Mouse (Mus musculus) MEL (cell line): Measurements from ENCODE around the gene Mmd. TPM values are rescaled to one million over a fixed set of nuclear protein-coding genes. Genes with fewer than 3 reads are reported as not detected.

Experiments used
- DNase-seq: peaks from one replicate; pipeline ENCODE4 v3.0.0; 2011; ENCODE audit warnings: low read depth, low spot score
- H3K27ac ChIP-seq: 2 replicates; pipeline ENCODE4 v1.5.1; 2012; ENCODE audit warnings: low read depth, mild to moderate bottlenecking, control low read depth, low read length, moderate library complexity; ENCODE audit not compliant: control insufficient read depth
- H3K27me3 ChIP-seq, 2 experiments: fragments of 150-350 bp in 1 of 2; sonication (generic) in 1 of 2; 2 replicates each; pipeline ENCODE4 v1.6.1; 2012; ENCODE audit warnings: low read length in 2 of 2, mild to moderate bottlenecking in 2 of 2, improper control_type of control experiment in 1 of 2, moderate library complexity in 1 of 2; ENCODE audit not compliant: insufficient read depth in 2 of 2, control insufficient read depth in 1 of 2
- H3K36me3 ChIP-seq, 2 experiments: 2 replicates each; pipeline ENCODE4 v1.6.1; 2012 to 2014; ENCODE audit warnings: low read length in 2 of 2, improper control_type of control experiment in 1 of 2, inconsistent platforms in 1 of 2, mild to moderate bottlenecking in 1 of 2; ENCODE audit not compliant: insufficient read depth in 2 of 2, control insufficient read depth in 1 of 2
- H3K4me1 ChIP-seq, 2 experiments: fragments of 150-350 bp in 1 of 2; sonication (generic) in 1 of 2; 2 replicates each; pipeline ENCODE4 v1.6.1; 2012; ENCODE audit warnings: low read length in 2 of 2, improper control_type of control experiment in 1 of 2, mild to moderate bottlenecking in 1 of 2; ENCODE audit not compliant: insufficient read depth in 2 of 2, control insufficient read depth in 1 of 2
- H3K4me3 ChIP-seq, 2 experiments: fragments of 150-350 bp in 1 of 2; sonication (generic) in 1 of 2; 2 replicates each; pipeline ENCODE4 v1.5.1; 2012; ENCODE audit warnings: low read depth in 2 of 2, low read length in 2 of 2, mild to moderate bottlenecking in 2 of 2, moderate library complexity in 2 of 2, control low read depth in 1 of 2, improper control_type of control experiment in 1 of 2; ENCODE audit not compliant: control insufficient read depth in 1 of 2, insufficient read depth in 1 of 2
- H3K79me2 ChIP-seq: 2 replicates; pipeline ENCODE4 v1.6.1; 2012; ENCODE audit warnings: mild to moderate bottlenecking, low read length, moderate library complexity; ENCODE audit not compliant: control insufficient read depth, poor library complexity, insufficient read depth
- H3K9ac ChIP-seq: 2 replicates; pipeline ENCODE4 v1.6.1; 2012; ENCODE audit warnings: low read depth, mild to moderate bottlenecking, control low read depth, low read length, moderate library complexity; ENCODE audit not compliant: control insufficient read depth, poor library complexity, severe bottlenecking
- H3K9me3 ChIP-seq: fragments of 150-350 bp; sonication (generic); replicated peaks from 2 replicates; pipeline ENCODE4 v1.6.1; 2012; ENCODE audit warnings: mild to moderate bottlenecking, low read length, improper control_type of control experiment, moderate library complexity; ENCODE audit not compliant: insufficient read depth
- BHLHE40 ChIP-seq: IDR thresholded peaks from 2 replicates; pipeline ENCODE4 v1.6.1; 2012; ENCODE audit warnings: low read depth, mild to moderate bottlenecking, inconsistent platforms, low read length, improper control_type of control experiment, borderline replicate concordance
- CHD1 ChIP-seq: IDR thresholded peaks from 2 replicates; pipeline ENCODE4 v1.6.1; 2012; ENCODE audit warnings: low read depth, mild to moderate bottlenecking, inconsistent platforms, low read length, improper control_type of control experiment
- CHD2 ChIP-seq: IDR thresholded peaks from 2 replicates; pipeline ENCODE4 v1.6.1; 2011; ENCODE audit warnings: low read length, improper control_type of control experiment
- CTCF ChIP-seq, 3 experiments: IDR thresholded peaks in 2 of 3; conservative IDR thresholded peaks in 1 of 3; 2 replicates each; pipeline ENCODE4 v1.5.1; 2011 to 2012; ENCODE audit warnings: low read length in 3 of 3, low read depth in 2 of 3, mild to moderate bottlenecking in 2 of 3, improper control_type of control experiment in 1 of 3, inconsistent platforms in 1 of 3, mixed read lengths in 1 of 3, moderate library complexity in 1 of 3; ENCODE audit not compliant: control insufficient read depth in 1 of 3, insufficient read depth in 1 of 3, poor library complexity in 1 of 3, severe bottlenecking in 1 of 3
- E2F4 ChIP-seq: IDR thresholded peaks from 2 replicates; pipeline ENCODE4 v1.6.1; 2011; ENCODE audit warnings: low read depth, low read length, improper control_type of control experiment, borderline replicate concordance
- ETS1 ChIP-seq: IDR thresholded peaks from 2 replicates; pipeline ENCODE4 v1.6.1; 2012; ENCODE audit warnings: low read depth, mild to moderate bottlenecking, inconsistent platforms, low read length, improper control_type of control experiment, moderate library complexity
- GABPA ChIP-seq: IDR thresholded peaks from 2 replicates; pipeline ENCODE4 v1.6.1; 2012; ENCODE audit warnings: low read depth, mild to moderate bottlenecking, inconsistent platforms, low read length, improper control_type of control experiment, moderate library complexity
- GATA1 ChIP-seq: IDR thresholded peaks from 2 replicates; pipeline ENCODE4 v1.6.1; 2011; ENCODE audit warnings: low read depth, low read length, improper control_type of control experiment
- HCFC1 ChIP-seq: IDR thresholded peaks from 2 replicates; pipeline ENCODE4 v1.6.1; 2012; ENCODE audit warnings: low read depth, mild to moderate bottlenecking, inconsistent platforms, low read length, improper control_type of control experiment, moderate library complexity
- JUND ChIP-seq: IDR thresholded peaks from 2 replicates; pipeline ENCODE4 v1.6.1; 2011; ENCODE audit warnings: low read depth, mild to moderate bottlenecking, improper control_type of control experiment, low read length
- KAT2A ChIP-seq: conservative IDR thresholded peaks from 2 replicates; pipeline ENCODE4 v1.6.1; 2012; ENCODE audit warnings: low read depth, low read length, improper control_type of control experiment, inconsistent platforms
- MAFK ChIP-seq: IDR thresholded peaks from 2 replicates; pipeline ENCODE4 v1.6.1; 2011; ENCODE audit warnings: low read depth, mild to moderate bottlenecking, low read length, improper control_type of control experiment, borderline replicate concordance
- MAZ ChIP-seq: IDR thresholded peaks from 2 replicates; pipeline ENCODE4 v1.6.1; 2012; ENCODE audit warnings: low read depth, mild to moderate bottlenecking, inconsistent platforms, low read length, improper control_type of control experiment
- MEF2A ChIP-seq: IDR thresholded peaks from 2 replicates; pipeline ENCODE4 v1.6.1; 2014; ENCODE audit warnings: low read depth, mild to moderate bottlenecking, inconsistent platforms, low read length, improper control_type of control experiment; ENCODE audit not compliant: poor library complexity, insufficient replicate concordance, severe bottlenecking; ENCODE audit errors: extremely low read depth
- MXI1 ChIP-seq: IDR thresholded peaks from 2 replicates; pipeline ENCODE4 v1.6.1; 2011; ENCODE audit warnings: mild to moderate bottlenecking, low read depth, low read length, improper control_type of control experiment
- MYB ChIP-seq: IDR thresholded peaks from 2 replicates; pipeline ENCODE4 v1.6.1; 2011; ENCODE audit warnings: mild to moderate bottlenecking, low read depth, low read length, improper control_type of control experiment
- NRF1 ChIP-seq: IDR thresholded peaks from 2 replicates; pipeline ENCODE4 v1.6.1; 2014; ENCODE audit warnings: low read depth, mild to moderate bottlenecking, inconsistent platforms, low read length, improper control_type of control experiment, moderate library complexity; ENCODE audit not compliant: poor library complexity, insufficient read depth, severe bottlenecking
- POLR2AphosphoS2 ChIP-seq: IDR thresholded peaks from 2 replicates; pipeline ENCODE4 v1.6.1; 2011; ENCODE audit warnings: low read length, improper control_type of control experiment
- SIN3A ChIP-seq: IDR thresholded peaks from 2 replicates; pipeline ENCODE4 v1.6.1; 2012; ENCODE audit warnings: low read length, improper control_type of control experiment, inconsistent platforms
- UBTF ChIP-seq: IDR thresholded peaks from 2 replicates; pipeline ENCODE4 v1.6.1; 2012; ENCODE audit warnings: low read depth, mild to moderate bottlenecking, inconsistent platforms, low read length, improper control_type of control experiment, moderate library complexity, borderline replicate concordance; ENCODE audit not compliant: insufficient read depth
- USF1 ChIP-seq: IDR thresholded peaks from 2 replicates; pipeline ENCODE4 v1.6.1; 2014; ENCODE audit warnings: low read depth, mild to moderate bottlenecking, inconsistent platforms, low read length, improper control_type of control experiment, moderate library complexity
- ZC3H11A ChIP-seq: IDR thresholded peaks from 2 replicates; pipeline ENCODE4 v1.6.1; 2012; ENCODE audit warnings: low read depth, mild to moderate bottlenecking, inconsistent platforms, low read length, improper control_type of control experiment
- ZKSCAN1 ChIP-seq: IDR thresholded peaks from 2 replicates; pipeline ENCODE4 v1.6.1; 2012; ENCODE audit warnings: low read depth, mild to moderate bottlenecking, inconsistent platforms, low read length, improper control_type of control experiment, moderate library complexity
- ZMIZ1 ChIP-seq: IDR thresholded peaks from 2 replicates; pipeline ENCODE4 v1.6.1; 2012; ENCODE audit warnings: low read depth, mild to moderate bottlenecking, inconsistent platforms, low read length, improper control_type of control experiment, moderate library complexity
- ZNF384 ChIP-seq: IDR thresholded peaks from 2 replicates; pipeline ENCODE4 v1.6.1; 2012; ENCODE audit warnings: low read depth, mild to moderate bottlenecking, inconsistent platforms, low read length, improper control_type of control experiment
- polyA plus RNA-seq, 2 experiments: library from polyadenylated mRNA; stranded (reverse) in 1 of 2; unstranded in 1 of 2; fragments of >175 nt in 1 of 2; fragments of >200 nt in 1 of 2; gene quantifications; 2 replicates each; pipeline versions ENCODE4 v1.2.1 to v1.2.4; 2012; ENCODE audit warnings: low replicate concordance in 2 of 2, low read depth in 1 of 2; ENCODE audit not compliant: insufficient read length in 2 of 2, insufficient read depth in 1 of 2, missing spikeins in 1 of 2
- total RNA-seq: library from RNA; depleted of rRNA; stranded (reverse); fragments of 300-350 nt; gene quantifications from 2 replicates; pipeline ENCODE4 v1.2.3, GENCODE M21; 2012

Mmd gene
- total and polyA plus RNA-seq, 3 experiments, result 7.4 to 15.5 TPM; not detected in 1

GRCm38 (mm10) chr11:90252366-90252765 lies 3.1 kb downstream of the Mmd start:
- TF ChIP-seq USF1 (no peak), SIN3A (no peak), CTCF (IDR thresholded peaks at IDR 0.05 in 2 of 3, conservative IDR thresholded peaks at IDR 0.05 in 1 of 3; ENCODE audit: control insufficient read depth in 1 of 3, insufficient read depth in 1 of 3, low read depth in 2 of 3, low read length in 3 of 3, poor library complexity in 1 of 3, severe bottlenecking in 1 of 3) (no peak), GATA1 (no peak), ZNF384 (no peak), CHD2 (no peak), E2F4 (no peak), ZMIZ1 (no peak), UBTF (no peak), NRF1 (no peak), MAZ (no peak), MEF2A (no peak), HCFC1 (no peak), MYB (no peak)
- TF ChIP-seq, all 39 proteins: peak for 0
- Histone ChIP-seq H3K9me3 (no peaks in the 10 kb centered on the region), H3K79me2 (peaks cover 5% of the 10 kb centered on the region), H3K27me3 (no peaks in the 10 kb centered on the region), H3K27ac (no peak overlapping the region), H3K36me3 (peaks cover 0 to 26% of the 10 kb centered on the region in 2 experiments; a peak in 2 of 4 replicates), H3K4me3 (no peak overlapping the region), H3K9ac (no peak overlapping the region), H3K4me1 (peaks cover 14 to 30% of the 10 kb centered on the region in 2 experiments)
- DNase-seq, result no peak

DNA sequence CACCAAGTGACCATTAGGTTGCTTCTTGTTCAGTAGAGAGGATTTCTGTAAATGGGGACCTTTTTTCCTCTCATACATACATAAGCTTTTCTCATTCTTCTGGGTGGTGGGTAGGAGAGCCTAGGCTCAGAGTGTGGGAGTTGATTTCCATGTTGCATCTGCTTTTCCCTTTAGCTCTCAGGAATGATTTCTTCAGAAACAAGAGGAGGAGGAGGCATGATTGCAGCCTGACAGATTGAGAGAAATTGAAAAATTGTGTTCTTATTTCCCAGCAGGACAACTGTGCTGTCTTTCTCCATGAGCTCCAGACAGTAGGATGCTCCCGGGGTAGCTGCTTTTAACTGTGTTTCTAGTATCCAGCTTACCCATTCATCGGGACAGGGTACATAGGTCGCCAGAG lies 5.3 kb downstream of the Mmd start:
- no peak overlapping the region for H3K4me3 ChIP-seq
- H3K27me3 ChIP-seq, result no peaks in the 10 kb centered on the region

More for the DNA sequence above, 5.3 kb downstream of the Mmd start:
- DNase-seq, result no peak
- H3K4me1 ChIP-seq, result peaks cover 16 to 31% of the 10 kb centered on the region in 2 experiments
- no peak overlapping the region for H3K9ac ChIP-seq
- no peak overlapping the region for H3K27ac ChIP-seq
- H3K36me3 ChIP-seq, result peaks cover 0 to 28% of the 10 kb centered on the region in 2 experiments; a peak in 2 of 4 replicates
- peaks cover 3% of the 10 kb centered on the region for H3K79me2 ChIP-seq
- TF ChIP-seq ETS1, result no peak
- no peak for TF ChIP-seq BHLHE40
- TF ChIP-seq POLR2AphosphoS2, result no peak
- no peak for TF ChIP-seq NRF1
- TF ChIP-seq GABPA, result no peak
- TF ChIP-seq UBTF, result no peak
- no peak for TF ChIP-seq KAT2A
- no peak for TF ChIP-seq CHD1
- no peak for TF ChIP-seq JUND
- TF ChIP-seq ZKSCAN1, result no peak
- no peak for TF ChIP-seq ZC3H11A
- no peak for TF ChIP-seq USF1
- no peak for TF ChIP-seq E2F4
- no peak for TF ChIP-seq CTCF (IDR thresholded peaks at IDR 0.05 in 2 of 3, conservative IDR thresholded peaks at IDR 0.05 in 1 of 3; ENCODE audit: control insufficient read depth in 1 of 3, insufficient read depth in 1 of 3, low read depth in 2 of 3, low read length in 3 of 3, poor library complexity in 1 of 3, severe bottlenecking in 1 of 3)
- no peak for TF ChIP-seq GATA1
- TF ChIP-seq MYB, result no peak
- TF ChIP-seq MAFK, result no peak
- TF ChIP-seq MXI1, result no peak
- TF ChIP-seq CHD2, result no peak
- no peaks in the 10 kb centered on the region for H3K9me3 ChIP-seq
